Mouse (Mus musculus) midbrain, postnatal 0 days (tissue): ENCODE results near the gene Zfp408. TPM values are rescaled to one million over a fixed set of nuclear protein-coding genes. Genes with fewer than 3 reads are reported as not detected.

Source experiments
- ATAC-seq: fragments of 200-750 bp; cut with Nextera tagmentation; 2 replicates; pipeline ENCODE4 v1.8.0; 2017; ENCODE audit warnings: moderate number of reproducible peaks, mild to moderate bottlenecking, moderate TSS enrichment, moderate library complexity; ENCODE audit not compliant: low FRiP score
- DNase-seq: peaks from one replicate; pipeline ENCODE4 v3.0.0-alpha.2; 2015; ENCODE audit warnings: low spot score
- H3K27ac ChIP-seq: fragments of 300-500 bp; sonication (generic); 2 replicates; pipeline ENCODE4 v1.5.1; 2014; ENCODE audit warnings: low read depth, mild to moderate bottlenecking, low read length, mixed read lengths
- H3K27me3 ChIP-seq: fragments of 300-500 bp; sonication (generic); 2 replicates; pipeline ENCODE4 v1.6.1; 2014; ENCODE audit warnings: low read length, control low read depth, mixed read lengths; ENCODE audit not compliant: insufficient read depth
- H3K36me3 ChIP-seq: fragments of 300-500 bp; sonication (generic); 2 replicates; pipeline ENCODE4 v1.6.1; 2014; ENCODE audit warnings: low read length, control low read depth, mixed read lengths; ENCODE audit not compliant: insufficient read depth
- H3K4me1 ChIP-seq: fragments of 300-500 bp; sonication (generic); 2 replicates; pipeline ENCODE4 v1.6.1; 2014; ENCODE audit warnings: mild to moderate bottlenecking, control low read depth, antibody characterized with exemption, low read length, mixed read lengths; ENCODE audit not compliant: insufficient read depth
- H3K4me2 ChIP-seq: fragments of 300-500 bp; sonication (generic); 2 replicates; pipeline ENCODE4 v1.6.1; 2014; ENCODE audit warnings: low read depth, mild to moderate bottlenecking, low read length, mixed read lengths; ENCODE audit not compliant: poor library complexity, severe bottlenecking
- H3K4me3 ChIP-seq: fragments of 300-500 bp; sonication (generic); 2 replicates; pipeline ENCODE4 v1.5.1; 2014; ENCODE audit warnings: low read depth, mild to moderate bottlenecking, low read length, moderate library complexity
- H3K9ac ChIP-seq: fragments of 300-500 bp; sonication (generic); replicated peaks from 2 replicates; pipeline ENCODE4 v1.6.1; 2014; ENCODE audit warnings: mild to moderate bottlenecking, low read length, moderate library complexity, mixed read lengths; ENCODE audit not compliant: poor library complexity, severe bottlenecking
- H3K9me3 ChIP-seq: fragments of 300-500 bp; sonication (generic); 2 replicates; pipeline ENCODE4 v1.6.1; 2016; ENCODE audit warnings: low read length, control low read depth
- CTCF ChIP-seq: IDR thresholded peaks from 2 replicates; pipeline ENCODE4 v1.5.1; 2016; ENCODE audit warnings: antibody characterized with exemption, mild to moderate bottlenecking
- WGBS: fragments of 180-500 bp; shearing (Covaris S2); extraction: QIAGEN DNeasy Blood & Tissue Kit; methylation state at CpG from one replicate; pipeline ENCODE4 v1.1.7; 2014; 5-methylcytosine and 5-hydroxymethylcytosine counted together
- polyA plus RNA-seq: library from polyadenylated mRNA; unstranded; fragments of >200 nt; fragmentation: Nextera tagmentation; extraction: Ambion mirVana; gene quantifications from 2 replicates; pipeline ENCODE4 v1.2.1, GENCODE M21; 2015
- total RNA-seq: library from RNA; depleted of rRNA; stranded (reverse); fragments of >200 nt; gene quantifications from 2 replicates; pipeline ENCODE4 v1.2.3, GENCODE M21; 2014

Gene Zfp408
- total and polyA plus RNA-seq, 2 experiments from 2014 or later: 10.7 to 14.9 TPM

DNA sequence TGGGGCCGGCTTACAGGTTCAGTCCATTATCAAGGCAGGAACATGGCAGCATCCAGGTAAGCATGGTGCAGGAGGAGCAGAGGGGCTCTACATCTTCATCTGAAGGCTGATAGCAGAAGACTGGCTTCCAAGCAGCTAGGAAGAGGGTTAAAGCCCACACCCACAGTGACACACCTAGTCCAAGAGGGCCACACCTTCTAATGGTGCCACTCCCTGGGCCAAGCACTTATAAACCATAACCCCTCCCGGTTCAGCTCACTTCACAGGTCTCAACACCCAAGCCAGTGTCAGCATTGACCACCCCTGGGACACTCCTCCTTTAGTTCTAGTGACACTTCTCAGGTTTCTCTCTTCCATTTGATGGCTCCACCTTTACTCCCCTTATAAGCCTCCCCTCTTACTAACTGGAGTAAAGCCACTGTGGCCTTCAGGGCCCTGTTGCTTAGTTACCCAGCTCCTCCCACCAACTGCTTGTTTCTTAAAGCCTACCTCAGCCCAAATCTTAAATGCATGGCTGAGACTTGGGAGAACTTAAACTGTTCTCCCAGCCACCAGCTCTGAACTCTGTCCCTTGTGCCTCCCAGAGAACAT, 6.7 kb downstream of the Zfp408 start:
- Histone ChIP-seq H3K27me3 (no peaks in the 10 kb centered on the region), H3K36me3 (peaks cover 39% of the 10 kb centered on the region), H3K4me3 (no peak overlapping the region), H3K4me1 (no peaks in the 10 kb centered on the region), H3K9me3 (no peaks in the 10 kb centered on the region), H3K9ac (no peak overlapping the region), H3K4me2 (no peak overlapping the region), H3K27ac (no peak overlapping the region)
- no peak for ATAC-seq
- no peak for TF ChIP-seq CTCF
- DNase-seq: no peak
- 90% methylated on average over 2 of the region's 2 CpGs for WGBS

DNA sequence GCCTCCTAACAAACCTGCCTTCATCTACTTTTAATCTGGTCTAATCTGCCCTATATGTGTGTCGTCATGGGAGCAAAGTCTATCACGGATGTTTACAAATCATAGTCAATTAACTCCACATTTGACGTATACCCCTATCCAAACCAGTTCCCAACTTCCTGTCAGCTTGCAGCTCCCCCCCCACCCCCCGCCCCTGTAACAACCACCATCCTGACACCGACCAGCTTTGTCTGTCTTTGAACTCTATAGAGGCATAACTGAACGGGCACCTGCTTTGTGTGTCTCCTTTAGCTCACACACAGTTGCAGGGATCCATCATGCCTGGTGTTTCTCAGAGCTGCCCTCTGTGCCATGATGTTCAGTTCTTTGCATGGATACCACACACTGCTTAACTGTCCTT, 10.7 kb downstream of the Zfp408 start:
- no peak overlapping the region for H3K27ac ChIP-seq
- no peak overlapping the region for H3K9ac ChIP-seq
- H3K4me3 ChIP-seq: no peak overlapping the region
- H3K9me3 ChIP-seq: no peaks in the 10 kb centered on the region
- no peaks in the 10 kb centered on the region for H3K27me3 ChIP-seq
- peaks cover 3% of the 10 kb centered on the region for H3K36me3 ChIP-seq
- H3K4me2 ChIP-seq: no peak overlapping the region
- no peaks in the 10 kb centered on the region for H3K4me1 ChIP-seq
- TF ChIP-seq CTCF: no peak
- WGBS: 86% methylated on average over 6 of the region's 6 CpGs
- ATAC-seq (no peak), DNase-seq (no peak)

DNA sequence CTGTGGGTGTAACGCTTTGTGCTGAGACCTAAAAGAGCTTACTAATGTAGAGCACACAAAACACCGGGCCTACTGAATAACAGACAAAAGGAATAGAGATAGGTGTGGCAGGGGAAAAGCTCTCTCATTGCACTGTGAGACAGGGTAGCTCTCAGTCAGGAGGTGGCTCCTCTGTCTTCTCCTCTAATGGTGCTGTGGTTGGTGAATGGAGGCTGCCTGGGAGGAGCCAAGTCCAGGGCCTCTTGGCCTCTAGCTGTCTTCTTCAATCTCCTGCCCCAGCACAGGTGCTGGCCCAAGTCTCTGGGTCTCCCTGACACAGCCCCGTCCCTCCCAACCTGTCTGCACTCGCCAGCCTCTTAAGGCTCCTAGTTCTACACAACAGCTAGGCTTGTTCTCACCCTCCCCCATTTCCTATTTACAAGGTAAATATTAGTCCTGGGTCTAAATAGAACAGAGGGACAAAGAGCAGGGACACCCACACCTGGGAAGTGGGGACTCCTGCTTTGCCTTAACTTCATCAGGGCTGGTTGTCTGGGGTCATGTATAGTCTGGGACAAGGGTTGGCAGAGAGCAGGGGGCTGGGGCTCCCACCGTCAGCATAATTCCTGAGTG, 12.8 kb downstream of the Zfp408 start:
- Histone ChIP-seq H3K4me2 (no peak overlapping the region), H3K9me3 (no peaks in the 10 kb centered on the region), H3K4me1 (no peaks in the 10 kb centered on the region), H3K36me3 (no peaks in the 10 kb centered on the region), H3K9ac (no peak overlapping the region), H3K27ac (no peak overlapping the region), H3K4me3 (no peak overlapping the region), H3K27me3 (no peaks in the 10 kb centered on the region)
- TF ChIP-seq CTCF: no peak
- no peak for DNase-seq
- ATAC-seq: no peak
- 78% methylated on average over 5 of the region's 5 CpGs for WGBS

DNA sequence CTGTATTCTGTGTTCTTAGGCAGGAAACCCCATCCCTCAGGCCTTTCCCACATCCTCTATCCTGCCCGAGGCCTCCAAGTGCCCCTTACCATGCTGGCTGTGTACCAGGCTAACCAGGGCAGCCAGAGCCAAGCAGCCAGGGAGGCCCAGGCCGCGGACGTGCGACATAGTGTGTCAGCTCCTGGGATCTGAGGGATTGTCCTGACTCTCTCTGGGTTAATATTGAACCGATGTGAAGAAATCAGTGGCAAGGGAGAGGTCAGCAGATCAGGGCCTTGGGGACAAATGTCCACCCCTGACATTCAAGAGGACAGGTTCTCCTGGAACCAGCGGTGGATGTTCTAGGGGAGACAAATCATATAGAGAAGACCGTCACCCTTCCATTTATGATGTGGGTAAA, 13.4 kb downstream of the Zfp408 start, which contains the start of gene F2:
F2 (minus strand) TSS at position 186 of the 400 bp plus-strand sequence.
- TF ChIP-seq CTCF: no peak
- ATAC-seq (no peak), DNase-seq (no peak)
- WGBS: 87% methylated on average over 8 of the region's 8 CpGs
- Histone ChIP-seq H3K4me2 (no peak within 1 kb of the TSS), H3K9ac (no peak within 1 kb of the TSS), H3K4me1 (no peaks in the 10 kb centered on the region), H3K9me3 (no peaks in the 10 kb centered on the region), H3K4me3 (no peak within 1 kb of the TSS), H3K27ac (no peak within 1 kb of the TSS), H3K36me3 (no peaks in the 10 kb centered on the region), H3K27me3 (no peaks in the 10 kb centered on the region)

DNA sequence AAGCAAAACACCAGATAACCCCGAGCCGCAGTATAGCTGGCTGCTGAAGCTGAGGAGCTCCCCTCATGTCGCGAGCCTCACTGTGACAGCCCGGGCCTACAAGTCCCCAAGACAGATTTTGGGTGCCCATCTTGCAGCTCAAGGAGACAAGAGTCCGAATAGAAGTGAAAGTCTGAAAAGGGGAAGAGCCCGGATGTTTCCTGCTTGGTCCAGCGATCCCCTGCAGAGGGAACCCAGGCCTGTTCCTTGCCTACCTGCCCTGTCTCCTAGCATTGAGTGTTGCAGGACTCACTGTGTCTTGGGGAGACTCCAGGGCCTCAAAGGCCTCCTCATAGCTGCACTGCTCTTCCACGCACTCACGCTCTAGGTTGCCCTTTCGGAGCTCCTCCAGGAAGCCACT, 14.1 kb downstream of the Zfp408 start:
- 90% methylated on average over 11 of the region's 11 CpGs for WGBS
- no peak overlapping the region for H3K27ac ChIP-seq
- no peaks in the 10 kb centered on the region for H3K4me1 ChIP-seq
- no peak for DNase-seq
- TF ChIP-seq CTCF: no peak
- no peaks in the 10 kb centered on the region for H3K9me3 ChIP-seq
- no peak overlapping the region for H3K9ac ChIP-seq
- no peak overlapping the region for H3K4me3 ChIP-seq
- H3K4me2 ChIP-seq: no peak overlapping the region
- H3K27me3 ChIP-seq: no peaks in the 10 kb centered on the region
- H3K36me3 ChIP-seq: no peaks in the 10 kb centered on the region
- no peak for ATAC-seq

DNA sequence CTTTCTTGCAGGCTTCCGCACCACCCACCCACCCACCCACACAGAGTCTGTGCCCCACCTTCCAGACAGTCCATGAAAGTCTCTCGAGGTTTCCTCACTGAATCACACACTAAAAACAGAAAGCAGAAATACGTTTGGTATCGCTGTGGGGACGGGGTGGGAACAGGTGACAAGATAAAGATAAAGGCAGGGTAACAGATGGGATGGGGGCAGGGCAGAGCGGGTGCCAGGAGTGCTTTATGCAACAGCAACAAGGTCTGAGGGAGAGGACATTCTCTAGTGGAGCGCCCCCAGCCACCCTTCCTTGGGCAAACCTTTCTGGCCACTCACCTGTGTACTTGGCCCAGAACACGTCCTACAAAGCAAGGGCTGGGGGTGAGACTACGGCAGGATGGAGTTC, 14.8 kb downstream of the Zfp408 start:
- no peaks in the 10 kb centered on the region for H3K27me3 ChIP-seq
- no peak for ATAC-seq
- H3K4me1 ChIP-seq: no peaks in the 10 kb centered on the region
- no peak overlapping the region for H3K27ac ChIP-seq
- H3K9me3 ChIP-seq: no peaks in the 10 kb centered on the region
- no peaks in the 10 kb centered on the region for H3K36me3 ChIP-seq
- TF ChIP-seq CTCF: no peak
- DNase-seq: no peak
- 82% methylated on average over 9 of the region's 9 CpGs for WGBS
- no peak overlapping the region for H3K4me2 ChIP-seq
- H3K9ac ChIP-seq: no peak overlapping the region
- H3K4me3 ChIP-seq: no peak overlapping the region
